Mouse (Mus musculus) CH12.LX (cell line): ENCODE measurements around the gene Asb1.

Source experiments
- CTCF ChIP-seq, 2 experiments: IDR thresholded peaks in 1 of 2; conservative IDR thresholded peaks in 1 of 2; 2 replicates each; pipeline ENCODE4 v1.5.1; 2011 to 2012; ENCODE audit warnings: low read depth in 2 of 2, low read length in 2 of 2, improper control_type of control experiment in 1 of 2, inconsistent platforms in 1 of 2, mild to moderate bottlenecking in 1 of 2, moderate library complexity in 1 of 2
- ELF1 ChIP-seq: IDR thresholded peaks from 2 replicates; pipeline ENCODE4 v1.6.1; 2014; ENCODE audit warnings: low read depth, mild to moderate bottlenecking, inconsistent platforms, low read length, improper control_type of control experiment
- GABPA ChIP-seq: IDR thresholded peaks from 2 replicates; pipeline ENCODE4 v1.6.1; 2012; ENCODE audit warnings: low read depth, low read length, improper control_type of control experiment, inconsistent platforms; ENCODE audit not compliant: insufficient replicate concordance
- NRF1 ChIP-seq: IDR thresholded peaks from 2 replicates; pipeline ENCODE4 v1.6.1; 2014; ENCODE audit warnings: low read depth, mild to moderate bottlenecking, inconsistent platforms, low read length, improper control_type of control experiment, moderate library complexity
- POLR2A ChIP-seq: IDR thresholded peaks from 2 replicates; pipeline ENCODE4 v1.6.1; 2011; ENCODE audit warnings: low read depth, mild to moderate bottlenecking, improper control_type of control experiment, low read length
- UBTF ChIP-seq: IDR thresholded peaks from 2 replicates; pipeline ENCODE4 v1.6.1; 2012; ENCODE audit warnings: low read depth, mild to moderate bottlenecking, inconsistent platforms, low read length, improper control_type of control experiment, moderate library complexity

DNA sequence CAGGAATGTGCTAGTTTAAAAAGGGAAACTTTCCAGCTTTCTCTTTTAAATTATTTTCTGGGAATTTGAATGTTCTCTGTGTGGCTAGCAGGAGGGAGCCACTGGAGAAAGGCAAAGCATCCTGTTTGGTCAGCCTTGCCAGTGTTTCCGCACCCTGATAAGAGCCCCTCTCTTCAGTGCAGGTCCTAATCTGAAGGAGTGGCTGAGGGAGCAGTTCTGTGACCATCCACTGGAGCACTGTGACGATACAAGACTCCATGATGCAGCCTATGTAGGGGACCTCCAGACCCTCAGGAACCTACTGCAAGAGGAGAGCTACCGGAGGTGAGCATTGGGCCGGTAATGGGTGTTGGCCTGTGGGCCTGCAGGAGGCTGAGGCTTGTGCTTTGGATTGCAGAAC lies 3.6 kb downstream of the Asb1 start:
- TF ChIP-seq CTCF (conservative IDR thresholded peaks at IDR 0.05 in 1 of 2, IDR thresholded peaks at IDR 0.05 in 1 of 2; ENCODE audit: low read depth in 2 of 2, low read length in 2 of 2) (no peak), ELF1 (no peak), GABPA (no peak), POLR2A (no peak), UBTF (no peak), NRF1 (no peak)
